Mouse (Mus musculus) lung, embryonic 14.5 days (tissue): ENCODE data around the gene Bcl11b. TPM values are rescaled to one million over a fixed set of nuclear protein-coding genes. Genes with fewer than 3 reads are reported as not detected.

Source experiments
- ATAC-seq: fragments of 200-750 bp; cut with Nextera tagmentation; 2 replicates; pipeline ENCODE4 v1.8.0; 2017; ENCODE audit warnings: mild to moderate bottlenecking, moderate TSS enrichment, moderate library complexity; ENCODE audit not compliant: insufficient read depth
- DNase-seq: peaks from one replicate; pipeline ENCODE4 v3.0.0-alpha.2; 2015
- H3K27ac ChIP-seq: fragments of 300-500 bp; sonication (generic); 2 replicates; pipeline ENCODE4 v1.5.1; 2014; ENCODE audit warnings: low read depth, mild to moderate bottlenecking, moderate library complexity
- H3K27me3 ChIP-seq: fragments of 300-500 bp; sonication (generic); 2 replicates; pipeline ENCODE4 v1.6.1; 2014; ENCODE audit warnings: low read length, control low read depth; ENCODE audit not compliant: insufficient read depth
- H3K36me3 ChIP-seq: fragments of 300-500 bp; sonication (generic); 2 replicates; pipeline ENCODE4 v1.6.1; 2014; ENCODE audit warnings: control low read depth; ENCODE audit not compliant: insufficient read depth
- H3K4me1 ChIP-seq: fragments of 300-500 bp; sonication (generic); 2 replicates; pipeline ENCODE4 v1.6.1; 2014; ENCODE audit warnings: antibody characterized with exemption, control low read depth; ENCODE audit not compliant: insufficient read depth
- H3K4me2 ChIP-seq: fragments of 300-500 bp; sonication (generic); 2 replicates; pipeline ENCODE4 v1.6.1; 2014; ENCODE audit warnings: mild to moderate bottlenecking
- H3K4me3 ChIP-seq: fragments of 300-500 bp; sonication (generic); 2 replicates; pipeline ENCODE4 v1.5.1; 2014; ENCODE audit warnings: low read depth, low read length
- H3K9ac ChIP-seq: fragments of 300-500 bp; sonication (generic); 2 replicates; pipeline ENCODE4 v1.6.1; 2014
- H3K9me3 ChIP-seq: fragments of 300-500 bp; sonication (generic); 2 replicates; pipeline ENCODE4 v1.6.1; 2016; ENCODE audit warnings: low read depth, low read length, control low read depth
- CTCF ChIP-seq: IDR thresholded peaks from 2 replicates; pipeline ENCODE4 v1.5.1; 2016; ENCODE audit warnings: antibody characterized with exemption, low read depth
- WGBS: fragments of 180-500 bp; shearing (Covaris S2); extraction: QIAGEN DNeasy Blood & Tissue Kit; methylation state at CpG from one replicate; pipeline ENCODE4 v1.1.7; 2014; 5-methylcytosine and 5-hydroxymethylcytosine counted together
- polyA plus RNA-seq: library from polyadenylated mRNA; unstranded; fragments of >200 nt; fragmentation: Nextera tagmentation; extraction: Ambion mirVana; gene quantifications from 2 replicates; pipeline ENCODE4 v1.2.1, GENCODE M21; 2014

Gene Bcl11b
- polyA plus RNA-seq, 1 experiment from 2014 or later: 4.4 TPM

- no peak for TF ChIP-seq CTCF
- Histone ChIP-seq H3K9me3 (no peaks in the 10 kb centered on the region), H3K4me2 (peak overlapping the region; percentile 23; the same call in 1 of the 2 replicates), H3K36me3 (no peaks in the 10 kb centered on the region), H3K4me3 (no peak overlapping the region), H3K27ac (no peak overlapping the region), H3K9ac (no peak overlapping the region), H3K4me1 (peaks cover 11% of the 10 kb centered on the region; the same call in 1 of the 2 replicates), H3K27me3 (no peaks in the 10 kb centered on the region; the same call in 1 of the 2 replicates)
- 85% methylated on average over 16 of the region's 16 CpGs for WGBS
- ATAC-seq (no peak), DNase-seq (no peak)
Observed at GRCm38 (mm10) chr12:107953044-107953684, 50.2 kb downstream of the Bcl11b start.

- no peak overlapping the region for H3K9ac ChIP-seq
- no peaks in the 10 kb centered on the region; the same call in 1 of the 2 replicates for H3K27me3 ChIP-seq
- WGBS: 42% methylated on average over 20 of the region's 20 CpGs
- DNase-seq: peak; percentile 85
- ATAC-seq: peak; percentile 23
- no peaks in the 10 kb centered on the region for H3K36me3 ChIP-seq
- no peak overlapping the region for H3K27ac ChIP-seq
- peak overlapping the region; percentile 23 for H3K4me2 ChIP-seq
- H3K4me3 ChIP-seq: no peak overlapping the region
- H3K9me3 ChIP-seq: no peaks in the 10 kb centered on the region
- H3K4me1 ChIP-seq: peaks cover 11% of the 10 kb centered on the region; the same call in 1 of the 2 replicates
- no peak for TF ChIP-seq CTCF
Observed at GRCm38 (mm10) chr12:107952318-107952724, 51.1 kb downstream of the Bcl11b start.

- H3K27ac ChIP-seq: no peak overlapping the region
- peaks cover 11% of the 10 kb centered on the region; the same call in 1 of the 2 replicates for H3K4me1 ChIP-seq
- WGBS: 59% methylated on average over 20 of the region's 20 CpGs
- no peaks in the 10 kb centered on the region; the same call in 1 of the 2 replicates for H3K27me3 ChIP-seq
- ATAC-seq: no peak
- H3K9me3 ChIP-seq: no peaks in the 10 kb centered on the region
- no peak for DNase-seq
- no peak overlapping the region for H3K4me2 ChIP-seq
- H3K9ac ChIP-seq: no peak overlapping the region
- H3K36me3 ChIP-seq: no peaks in the 10 kb centered on the region
- no peak for TF ChIP-seq CTCF
- H3K4me3 ChIP-seq: no peak overlapping the region
Observed at GRCm38 (mm10) chr12:107950667-107951179, 52.7 kb downstream of the Bcl11b start.

GRCm38 (mm10) chr12:107949416-107949815, 54.0 kb downstream of the Bcl11b start:
- Histone ChIP-seq H3K4me2 (no peak overlapping the region), H3K36me3 (no peaks in the 10 kb centered on the region), H3K27ac (no peak overlapping the region), H3K4me3 (no peak overlapping the region), H3K4me1 (0 out of 2 replicates have a peak, but pooled peaks cover 7% of the 10 kb centered on the region), H3K27me3 (no peaks in the 10 kb centered on the region; the same call in 1 of the 2 replicates), H3K9ac (no peak overlapping the region), H3K9me3 (no peaks in the 10 kb centered on the region)
- 66% methylated on average over 10 of the region's 10 CpGs for WGBS
- no peak for TF ChIP-seq CTCF
- DNase-seq: no peak
- no peak for ATAC-seq

- Histone ChIP-seq H3K4me2 (no peak overlapping the region), H3K27me3 (no peaks in the 10 kb centered on the region), H3K4me3 (no peak overlapping the region), H3K27ac (no peak overlapping the region), H3K4me1 (no peaks in the 10 kb centered on the region), H3K36me3 (no peaks in the 10 kb centered on the region), H3K9me3 (no peaks in the 10 kb centered on the region), H3K9ac (no peak overlapping the region)
- TF ChIP-seq CTCF: no peak
- 56% methylated on average over 7 of the region's 7 CpGs for WGBS
- no peak for ATAC-seq
- DNase-seq: no peak
Observed at GRCm38 (mm10) chr12:107942100-107942499, 61.3 kb downstream of the Bcl11b start.

GRCm38 (mm10) chr12:107940774-107941173, 62.6 kb downstream of the Bcl11b start:
- no peak for TF ChIP-seq CTCF
- no peak for ATAC-seq
- H3K27ac ChIP-seq: no peak overlapping the region
- no peak overlapping the region for H3K9ac ChIP-seq
- no peaks in the 10 kb centered on the region for H3K27me3 ChIP-seq
- H3K4me3 ChIP-seq: no peak overlapping the region
- no peaks in the 10 kb centered on the region for H3K36me3 ChIP-seq
- H3K4me1 ChIP-seq: no peaks in the 10 kb centered on the region
- WGBS: 82% methylated on average over 9 of the region's 9 CpGs
- DNase-seq: no peak
- H3K4me2 ChIP-seq: no peak overlapping the region
- no peaks in the 10 kb centered on the region for H3K9me3 ChIP-seq

GRCm38 (mm10) chr12:107939177-107939576, 64.2 kb downstream of the Bcl11b start:
- 59% methylated on average over 4 of the region's 4 CpGs for WGBS
- Histone ChIP-seq H3K27me3 (no peaks in the 10 kb centered on the region), H3K9ac (no peak overlapping the region), H3K4me1 (no peaks in the 10 kb centered on the region), H3K4me3 (no peak overlapping the region), H3K4me2 (no peak overlapping the region), H3K27ac (no peak overlapping the region), H3K36me3 (no peaks in the 10 kb centered on the region), H3K9me3 (no peaks in the 10 kb centered on the region)
- DNase-seq (no peak), ATAC-seq (no peak)
- no peak for TF ChIP-seq CTCF
